Mouse (Mus musculus) small intestine, adult 2 months (tissue): ENCODE data around the gene Ssbp2.

Experiments used
- CTCF ChIP-seq: fragments of 200-500 bp; IDR thresholded peaks from 2 replicates; pipeline ENCODE4 v1.5.1; 2012; ENCODE audit warnings: low read depth, mild to moderate bottlenecking, control low read depth, inconsistent platforms, low read length, moderate library complexity, mixed read lengths; ENCODE audit not compliant: insufficient replicate concordance, insufficient read length; ENCODE audit errors: extremely low read depth
- POLR2A ChIP-seq: fragments of 200-500 bp; IDR thresholded peaks from 2 replicates; pipeline ENCODE4 v1.6.1; 2012; ENCODE audit warnings: low read depth, mild to moderate bottlenecking, control low read depth, inconsistent platforms, low read length, moderate library complexity

GRCm38 (mm10) chr13:91599594-91599993 is 139.5 kb downstream of the Ssbp2 start:
- no peak for TF ChIP-seq CTCF
- no peak for TF ChIP-seq POLR2A
